Mouse (Mus musculus) kidney, adult 2 months (tissue): ENCODE data around the gene Tnfsf13.

Source experiments
- CTCF ChIP-seq: fragments of 200-500 bp; conservative IDR thresholded peaks from 2 replicates; pipeline ENCODE4 v1.5.1; 2011; ENCODE audit warnings: low read depth, mild to moderate bottlenecking, control low read depth, low read length, moderate library complexity, mixed read lengths; ENCODE audit not compliant: insufficient read depth, insufficient read length
- POLR2A ChIP-seq: fragments of 200-500 bp; IDR thresholded peaks from one replicate; pipeline ENCODE4 v1.6.1; 2011; ENCODE audit warnings: low read depth, low read length, control low read depth

DNA sequence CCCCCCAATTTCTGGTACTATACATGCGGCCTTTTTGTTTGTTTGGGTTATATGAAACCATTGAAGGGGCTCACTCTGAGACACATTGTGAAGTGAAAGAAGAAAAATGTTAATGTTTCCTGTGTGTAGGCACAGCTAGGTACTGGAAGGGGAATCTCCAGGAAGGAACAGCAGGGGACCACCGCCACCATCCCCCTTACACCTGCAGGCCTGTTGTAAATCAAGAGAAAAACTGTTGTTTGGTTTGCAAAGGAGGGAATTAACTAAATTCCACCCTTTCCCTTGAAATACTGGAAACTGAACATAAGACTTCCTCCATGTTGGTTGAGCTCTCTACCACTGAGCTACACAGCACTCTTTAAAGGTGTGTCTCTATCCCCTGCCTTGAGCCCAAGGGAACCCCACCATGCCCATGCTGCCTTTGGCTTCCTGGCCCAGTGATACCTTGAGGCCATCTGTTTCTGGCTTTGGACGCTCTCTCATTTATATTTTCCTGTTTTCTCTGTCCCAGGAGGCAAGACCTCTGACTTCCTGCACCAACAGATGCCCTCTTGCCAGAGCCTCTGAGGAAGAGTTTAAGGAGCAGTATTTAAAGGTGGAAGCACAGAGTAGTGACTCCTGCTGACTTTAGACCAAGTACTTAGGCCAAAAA is 23.2 kb upstream of the Tnfsf13 start:
- no peak for TF ChIP-seq CTCF
- TF ChIP-seq POLR2A, result no peak
